Mouse (Mus musculus) Patski (cell line): ENCODE measurements around the gene Elmo1. TPM values are rescaled to one million over a fixed set of nuclear protein-coding genes. Genes with fewer than 3 reads are reported as not detected.
A peak's percentile ranks its signal among the peaks of the same experiment; 100 is the strongest.

Experiments
- ATAC-seq: fragments of 100-300 bp; one replicate; pipeline ENCODE4 v1.8.0; 2021
- CTCF ChIA-PET: fragments of 350-600 bp; sonication (Branson Sonifier 250); formaldehyde crosslinking; loops from one replicate; lab custom pipeline; 2022; ENCODE audit warnings: inconsistent platforms; lab: Charles Lee
- POLR2A ChIA-PET: fragments of 350-600 bp; sonication (Branson Sonifier 250); formaldehyde crosslinking; loops from one replicate; lab custom pipeline; 2022; ENCODE audit warnings: antibody characterized with exemption, inconsistent platforms; lab: Charles Lee
- DNase-seq: peaks from one replicate; pipeline ENCODE4 v3.0.0-alpha.2; 2011; ENCODE audit warnings: low read depth, low spot score
- H3K27me3 ChIP-seq: fragments of 371-371 bp; one replicate; pipeline ENCODE4 v1.5.1; 2021
- CTCF ChIP-seq: fragments of 100-300 bp; IDR thresholded peaks from one replicate; pipeline ENCODE4 v1.5.1; 2021
- in situ Hi-C: fragments of 300-500 bp; cut with MboI; formaldehyde crosslinking; loops from 3 replicates; pipeline ENCODE4 v1.11.1; 2018; ENCODE audit warnings: low pct_unique_long_range_greater_than_20kb, mixed read lengths
- polyA plus RNA-seq: library from polyadenylated mRNA; unstranded; gene quantifications from one replicate; pipeline ENCODE4 v1.2.3, GENCODE M21; 2021

Elmo1 gene
- polyA plus RNA-seq, 1 experiment from 2014 or later: 0.08 TPM

DNA sequence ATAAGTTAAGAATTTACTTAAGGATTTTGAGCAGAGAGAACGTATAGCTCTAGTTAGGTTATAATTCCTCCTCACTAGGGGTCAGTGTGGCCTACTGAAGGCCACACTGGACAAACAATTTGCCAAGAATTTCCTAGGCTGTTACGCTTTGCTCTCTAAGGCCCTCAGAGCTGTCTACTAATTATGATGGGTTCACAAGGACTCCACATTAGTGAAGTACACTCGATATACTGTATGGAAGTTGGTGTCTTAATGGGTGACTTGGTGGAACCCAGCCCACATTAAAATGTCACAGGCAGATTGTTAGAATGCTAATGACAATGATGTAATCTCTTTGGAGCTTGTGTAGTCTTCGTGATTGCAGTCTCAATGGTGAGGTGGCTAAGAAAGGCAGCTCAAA, 343.7 kb downstream of the Elmo1 start:
- in situ Hi-C loops: no loop called here
- no peak for ATAC-seq
- no peak for DNase-seq
- POLR2A ChIA-PET: no interaction called here
- TF ChIP-seq CTCF: no peak
- H3K27me3 ChIP-seq: no peaks in the 10 kb centered on the region
- CTCF ChIA-PET: no interaction called here

- TF ChIP-seq CTCF: no peak
- in situ Hi-C loops: no loop called here
- POLR2A ChIA-PET: no interaction called here
- peaks cover 2% of the 10 kb centered on the region for H3K27me3 ChIP-seq
- CTCF ChIA-PET: no interaction called here
- ATAC-seq (no peak), DNase-seq (no peak)
These were observed 349.1 kb downstream of the Elmo1 start for GRCm38 (mm10) chr13:20439488-20439887.

GRCm38 (mm10) chr13:20450831-20451353, 360.5 kb downstream of the Elmo1 start:
- ChIA-PET POLR2A (no interaction called here), CTCF (no interaction called here)
- in situ Hi-C loops: no loop called here
- DNase-seq (no peak), ATAC-seq (no peak)
- no peak for TF ChIP-seq CTCF
- no peaks in the 10 kb centered on the region for H3K27me3 ChIP-seq

DNA sequence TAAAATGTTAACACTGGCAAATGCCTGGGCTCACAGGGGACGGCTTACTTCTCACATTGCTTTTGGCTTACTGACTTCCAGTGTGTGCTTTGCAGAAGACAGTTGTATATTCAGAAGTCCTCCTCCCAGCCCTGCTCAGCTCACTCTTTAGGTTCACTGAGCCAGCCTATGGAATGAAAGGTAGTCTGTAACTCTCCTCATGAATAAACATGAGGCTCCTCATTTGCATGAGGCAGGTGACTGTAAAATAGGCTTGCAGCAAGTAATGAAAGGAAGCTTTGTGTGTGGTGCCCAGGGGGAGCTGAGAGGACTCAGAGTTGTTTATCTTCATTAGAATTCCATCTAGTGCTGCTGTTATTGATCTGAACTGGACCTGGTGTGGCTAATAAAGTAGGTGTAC, 364.0 kb downstream of the Elmo1 start:
- no peaks in the 10 kb centered on the region for H3K27me3 ChIP-seq
- DNase-seq (no peak), ATAC-seq (no peak)
- TF ChIP-seq CTCF: no peak
- POLR2A ChIA-PET: no interaction called here
- in situ Hi-C loops: no loop called here
- CTCF ChIA-PET: interaction anchor here (0.7 kb wide), 1 partner anchor 146 kb away, joined by 3 read pairs; no protein-coding TSS in a partner anchor

DNA sequence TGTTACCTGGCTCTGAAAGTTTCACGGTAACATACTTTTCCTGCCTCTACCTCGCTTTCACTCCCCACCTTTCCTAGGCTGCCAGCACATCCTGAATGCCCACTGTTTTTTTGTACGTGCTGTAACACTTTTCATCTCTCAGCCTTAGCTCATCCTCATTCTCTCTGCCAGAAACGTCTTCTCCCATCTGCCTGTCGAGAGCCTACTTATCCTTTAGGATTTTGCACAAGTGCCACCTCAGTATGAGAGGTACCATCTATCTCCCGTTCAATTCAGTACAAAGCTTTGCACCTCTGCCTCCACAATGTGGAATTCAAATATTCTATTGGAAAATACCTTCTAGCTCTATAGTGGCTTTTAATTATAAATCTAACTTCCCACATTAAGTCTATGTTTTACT, 369.7 kb downstream of the Elmo1 start:
- ChIA-PET POLR2A (no interaction called here), CTCF (no interaction called here)
- in situ Hi-C loops: no loop called here
- no peak for TF ChIP-seq CTCF
- ATAC-seq (no peak), DNase-seq (no peak)
- no peaks in the 10 kb centered on the region for H3K27me3 ChIP-seq

- no peak for DNase-seq
- CTCF ChIA-PET: no interaction called here
- in situ Hi-C loops: no loop called here
These were observed 371.2 kb downstream of the Elmo1 start for GRCm38 (mm10) chr13:20461616-20462015.

DNA sequence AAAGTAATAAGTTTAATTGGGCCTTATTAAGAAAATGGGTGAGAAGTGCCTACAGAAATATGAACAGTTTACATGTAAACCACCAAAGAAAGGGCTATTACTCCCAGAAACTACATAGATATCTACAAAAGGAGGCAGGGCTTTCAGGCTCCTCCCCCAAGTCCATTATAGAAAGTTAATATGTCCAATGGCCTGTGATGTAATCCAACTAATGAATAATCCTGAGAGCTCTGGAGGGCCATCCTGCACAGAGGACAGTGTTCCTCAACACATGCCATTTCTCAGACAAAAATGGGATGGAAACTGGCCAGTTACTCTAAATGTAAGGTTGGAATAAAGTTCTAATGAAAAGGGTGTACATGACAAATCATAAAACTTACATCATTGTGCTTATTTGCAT, 373.8 kb downstream of the Elmo1 start:
- in situ Hi-C loops: no loop called here
- ChIA-PET POLR2A (no interaction called here), CTCF (no interaction called here)
- TF ChIP-seq CTCF: no peak
- DNase-seq (no peak), ATAC-seq (no peak)
- H3K27me3 ChIP-seq: no peaks in the 10 kb centered on the region

More at GRCm38 (mm10) chr13:20461616-20462015, 371.2 kb downstream of the Elmo1 start:
- TF ChIP-seq CTCF: no peak
- POLR2A ChIA-PET: no interaction called here
- H3K27me3 ChIP-seq: no peaks in the 10 kb centered on the region
- no peak for ATAC-seq

GRCm38 (mm10) chr13:20467381-20467780, 377.0 kb downstream of the Elmo1 start:
- ChIA-PET POLR2A (no interaction called here), CTCF (no interaction called here)
- no peak for TF ChIP-seq CTCF
- no peaks in the 10 kb centered on the region for H3K27me3 ChIP-seq
- ATAC-seq (no peak), DNase-seq (no peak)
- in situ Hi-C loops: no loop called here

- ChIA-PET CTCF (interaction anchor here (0.9 to 1.5 kb wide), 3 partner anchors 13 to 170 kb away, joined by 3 to 4 read pairs (median 3); no protein-coding TSS in a partner anchor), POLR2A (no interaction called here)
- DNase-seq (no peak), ATAC-seq (no peak)
- TF ChIP-seq CTCF: peak; percentile 62
- H3K27me3 ChIP-seq: no peaks in the 10 kb centered on the region
- in situ Hi-C loops: loop anchor here (10.0 kb wide), 1 partner anchor 157 kb away; no protein-coding TSS in a partner anchor
These were observed 381.3 kb downstream of the Elmo1 start for GRCm38 (mm10) chr13:20471732-20472131.

- DNase-seq (no peak), ATAC-seq (no peak)
- TF ChIP-seq CTCF: no peak
- in situ Hi-C loops: loop anchor here (10.0 kb wide), 1 partner anchor 158 kb away; no protein-coding TSS in a partner anchor
- CTCF ChIA-PET: interaction anchor here (1.2 to 1.5 kb wide), 3 partner anchors 13 to 171 kb away, joined by 3 read pairs; no protein-coding TSS in a partner anchor
- POLR2A ChIA-PET: no interaction called here
- no peaks in the 10 kb centered on the region for H3K27me3 ChIP-seq
These were observed 382.0 kb downstream of the Elmo1 start for GRCm38 (mm10) chr13:20472301-20472831.

DNA sequence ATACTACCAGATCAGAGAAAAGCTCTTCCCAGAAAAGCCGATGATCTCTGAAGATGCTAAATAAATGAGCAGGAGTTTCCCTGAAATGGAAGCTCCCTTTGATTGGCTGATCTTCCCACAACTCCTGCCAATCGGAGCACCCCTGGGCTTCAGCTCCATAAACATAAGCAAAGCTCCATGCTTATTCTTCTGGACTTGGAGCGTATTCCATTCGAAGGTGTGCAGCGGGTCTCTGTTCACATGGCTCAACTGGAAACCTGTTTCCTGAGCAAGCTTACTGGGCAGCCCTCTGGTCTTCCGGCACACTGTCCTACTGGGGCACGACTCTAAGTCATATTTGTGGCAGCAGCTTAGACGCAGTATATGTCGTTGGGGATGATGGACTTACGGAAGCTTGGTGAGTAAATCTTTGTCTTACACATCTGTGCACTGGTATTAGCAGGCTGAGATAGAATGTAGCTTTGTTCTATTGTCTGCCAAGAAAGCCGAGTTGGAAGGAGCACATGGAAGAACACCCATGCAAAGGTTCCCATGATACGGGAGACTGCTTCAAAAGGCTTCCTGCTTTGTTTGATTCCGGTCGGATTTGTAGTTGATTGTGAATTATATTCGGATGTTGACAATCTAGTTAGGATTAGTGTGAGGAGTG, 382.6 kb downstream of the Elmo1 start:
- no peaks in the 10 kb centered on the region for H3K27me3 ChIP-seq
- ChIA-PET CTCF (interaction anchor here (1.2 to 1.5 kb wide), 2 partner anchors 12 to 161 kb away, joined by 3 read pairs; no protein-coding TSS in a partner anchor), POLR2A (no interaction called here)
- DNase-seq: no peak
- ATAC-seq: no peak
- in situ Hi-C loops: loop anchor here (10.0 kb wide), 1 partner anchor 158 kb away; no protein-coding TSS in a partner anchor
- no peak for TF ChIP-seq CTCF
